Mouse (Mus musculus): ENCODE measurements around the gene Nova1.

GRCm38 (mm10) chr12:46816291-46816690 is 2.4 kb downstream of the Nova1 start:
- no peak for TF ChIP-seq CTCF (IDR thresholded peaks at IDR 0.05; ENCODE audit: low read depth)
- no peak for TF ChIP-seq EP300 (optimal IDR thresholded peaks at IDR 0.05)

Data from stomach, postnatal 0 days (tissue).